Mouse (Mus musculus) cortical plate, adult 2 months (tissue): Measurements from ENCODE around the gene Ttll4. TPM values are rescaled to one million over a fixed set of nuclear protein-coding genes. Genes with fewer than 3 reads are reported as not detected.

Source experiments
- H3K27ac ChIP-seq: fragments of 200-500 bp; 2 replicates; pipeline ENCODE4 v1.5.1; 2012; ENCODE audit warnings: low read length, control low read depth, inconsistent platforms; ENCODE audit not compliant: insufficient read depth
- H3K4me1 ChIP-seq: fragments of 200-500 bp; 2 replicates; pipeline ENCODE4 v1.6.1; 2011; ENCODE audit warnings: low read length; ENCODE audit not compliant: control insufficient read depth, insufficient read depth
- H3K4me3 ChIP-seq: fragments of 200-500 bp; 2 replicates; pipeline ENCODE4 v1.5.1; 2011; ENCODE audit warnings: mild to moderate bottlenecking, low read length, control low read depth; ENCODE audit not compliant: insufficient read depth
- CTCF ChIP-seq: fragments of 200-500 bp; IDR thresholded peaks from 2 replicates; pipeline ENCODE4 v1.5.1; 2011; ENCODE audit warnings: mild to moderate bottlenecking, control low read depth, low read length; ENCODE audit not compliant: insufficient read depth; ENCODE audit errors: extremely low read depth
- POLR2A ChIP-seq: fragments of 200-500 bp; IDR thresholded peaks from 2 replicates; pipeline ENCODE4 v1.6.1; 2011; ENCODE audit warnings: mild to moderate bottlenecking, low read length, control low read depth; ENCODE audit not compliant: insufficient read depth; ENCODE audit errors: extremely low read depth
- polyA plus RNA-seq: library from polyadenylated mRNA; depleted of rRNA; stranded (reverse); fragments of >200 nt; gene quantifications from 2 replicates; pipeline ENCODE4 v1.2.3, GENCODE M21; 2012

The Ttll4 gene
- polyA plus RNA-seq, 1 experiment, result 17.7 TPM

DNA sequence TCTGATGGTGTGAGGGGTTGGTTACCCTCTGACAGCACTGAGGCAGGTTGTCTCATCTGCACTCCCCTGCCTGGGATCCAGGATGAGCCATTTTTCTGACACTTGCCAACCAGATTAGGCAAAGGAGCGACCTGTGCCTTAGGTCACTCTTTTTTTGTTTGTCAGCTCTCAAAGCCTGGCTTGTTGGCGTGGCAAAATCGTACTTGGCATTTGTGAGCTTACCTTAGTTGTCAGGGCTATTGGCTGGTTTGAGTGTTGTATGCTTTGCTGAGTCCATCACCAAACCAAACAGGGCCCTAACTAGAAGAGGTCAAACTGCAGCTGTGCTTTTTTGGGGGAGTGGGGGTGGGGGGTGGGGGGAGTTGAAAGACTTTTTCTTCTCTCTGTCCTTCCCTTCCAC lies 57.7 kb downstream of the Ttll4 start:
- TF ChIP-seq POLR2A (no peak), CTCF (no peak)
- no peaks in the 10 kb centered on the region for H3K4me1 ChIP-seq
- no peak overlapping the region for H3K4me3 ChIP-seq
- H3K27ac ChIP-seq, result no peak overlapping the region

- TF ChIP-seq POLR2A (no peak), CTCF (no peak)
- H3K4me3 ChIP-seq, result no peak overlapping the region
- no peak overlapping the region for H3K27ac ChIP-seq
- no peaks in the 10 kb centered on the region for H3K4me1 ChIP-seq
Observed at GRCm38 (mm10) chr1:74721657-74722056, 60.1 kb downstream of the Ttll4 start.

GRCm38 (mm10) chr1:74723748-74724147 lies 62.2 kb downstream of the Ttll4 start:
- Histone ChIP-seq H3K4me1 (no peaks in the 10 kb centered on the region), H3K27ac (no peak overlapping the region), H3K4me3 (no peak overlapping the region)
- no peak for TF ChIP-seq CTCF

- no peak for TF ChIP-seq CTCF
- no peak for TF ChIP-seq POLR2A
- H3K4me3 ChIP-seq, result no peak overlapping the region
- no peaks in the 10 kb centered on the region for H3K4me1 ChIP-seq
- no peak overlapping the region for H3K27ac ChIP-seq
Observed at GRCm38 (mm10) chr1:74726114-74726513, 64.6 kb downstream of the Ttll4 start.

- H3K4me1 ChIP-seq, result no peaks in the 10 kb centered on the region
- TF ChIP-seq POLR2A (no peak), CTCF (no peak)
- no peak overlapping the region for H3K27ac ChIP-seq
- no peak overlapping the region for H3K4me3 ChIP-seq
Observed at GRCm38 (mm10) chr1:74726674-74727073, 65.1 kb downstream of the Ttll4 start.

DNA sequence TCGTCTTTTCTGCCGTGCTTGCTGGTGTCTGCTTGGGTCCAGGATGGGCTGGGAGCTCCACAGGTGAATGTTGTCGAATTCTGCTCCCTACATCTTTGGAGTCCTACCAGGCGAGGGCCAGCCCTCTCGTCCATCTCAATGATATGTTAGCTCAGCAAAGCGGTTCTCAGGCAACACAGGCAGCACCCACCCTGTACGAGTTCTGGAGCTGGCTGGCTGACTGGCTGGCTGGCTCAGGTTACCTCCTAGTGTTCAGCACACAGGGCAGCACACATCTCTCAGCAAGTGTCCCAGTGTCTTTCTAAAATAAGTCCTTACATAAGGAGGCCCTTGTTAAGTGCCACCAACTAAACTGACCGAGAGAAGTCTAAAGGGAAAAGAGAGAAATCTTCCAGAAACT lies 66.9 kb downstream of the Ttll4 start:
- no peaks in the 10 kb centered on the region for H3K4me1 ChIP-seq
- H3K27ac ChIP-seq, result no peak overlapping the region
- TF ChIP-seq POLR2A (no peak), CTCF (no peak)
- H3K4me3 ChIP-seq, result no peak overlapping the region

DNA sequence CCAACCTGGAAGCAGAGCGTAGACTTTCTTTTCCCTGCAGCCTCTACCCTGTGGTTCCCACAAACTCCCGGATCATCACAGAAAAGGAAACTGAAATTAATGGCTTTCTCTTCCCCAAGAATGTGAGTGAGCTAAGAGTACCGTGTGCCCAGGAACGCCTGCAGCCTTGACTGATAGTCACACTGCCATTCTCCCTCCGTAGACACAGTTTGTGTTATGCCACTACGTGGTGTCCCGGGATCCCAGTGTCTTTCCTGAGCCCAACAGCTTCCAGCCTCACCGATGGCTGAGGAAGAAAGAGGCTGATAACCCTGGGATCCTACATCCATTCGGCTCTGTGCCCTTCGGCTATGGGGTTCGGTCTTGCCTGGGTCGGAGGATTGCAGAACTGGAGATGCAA lies 75.4 kb downstream of the Ttll4 start:
- no peaks in the 10 kb centered on the region for H3K4me1 ChIP-seq
- no peak overlapping the region for H3K4me3 ChIP-seq
- no peak for TF ChIP-seq POLR2A
- no peak for TF ChIP-seq CTCF
- H3K27ac ChIP-seq, result no peak overlapping the region

DNA sequence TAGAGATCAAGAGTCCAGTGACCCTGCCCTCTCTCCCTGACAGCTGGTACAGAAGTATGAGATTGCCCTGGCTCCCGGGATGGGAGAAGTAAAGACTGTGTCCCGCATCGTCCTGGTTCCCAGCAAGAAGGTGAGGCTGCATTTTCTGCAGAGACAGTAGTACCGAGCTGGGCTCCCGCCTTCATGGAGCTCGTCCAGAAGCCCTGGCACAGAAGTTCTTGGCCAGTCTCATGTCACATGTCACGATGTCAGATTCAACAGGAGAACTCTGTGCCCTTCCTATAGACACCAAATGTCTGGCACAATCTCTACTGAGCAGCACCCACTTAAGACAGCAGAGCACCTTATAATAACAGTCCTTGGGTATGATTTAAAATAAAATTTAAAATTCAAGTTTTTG lies 76.0 kb downstream of the Ttll4 start:
- Histone ChIP-seq H3K4me1 (no peaks in the 10 kb centered on the region), H3K4me3 (no peak overlapping the region), H3K27ac (no peak overlapping the region)
- TF ChIP-seq CTCF (no peak), POLR2A (no peak)

- H3K4me3 ChIP-seq, result no peak overlapping the region
- H3K27ac ChIP-seq, result no peak overlapping the region
- TF ChIP-seq POLR2A, result no peak
- TF ChIP-seq CTCF, result no peak
- no peaks in the 10 kb centered on the region for H3K4me1 ChIP-seq
Observed at GRCm38 (mm10) chr1:74740846-74741245, 79.3 kb downstream of the Ttll4 start.

DNA sequence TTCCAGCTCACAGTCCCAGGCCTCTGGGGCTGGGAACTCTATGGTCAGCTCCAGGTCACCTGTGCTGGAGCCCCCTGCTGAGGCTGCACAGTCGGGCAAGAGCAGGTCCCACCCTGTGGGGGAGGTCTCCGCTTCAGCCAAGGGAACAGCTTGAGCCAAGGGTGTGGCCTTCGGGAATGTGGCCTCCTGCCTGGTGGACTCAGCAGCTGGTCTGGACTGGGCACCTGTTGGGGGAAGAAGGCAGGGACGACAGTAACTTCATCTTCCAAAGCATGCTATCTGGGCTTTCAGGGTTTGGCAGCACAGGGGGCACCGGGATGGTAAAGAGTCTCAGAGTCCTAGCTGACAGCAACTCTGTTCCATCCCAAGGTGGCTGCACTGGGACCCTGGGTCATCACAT lies 85.8 kb downstream of the Ttll4 start:
- no peak overlapping the region for H3K4me3 ChIP-seq
- H3K4me1 ChIP-seq, result no peaks in the 10 kb centered on the region
- no peak for TF ChIP-seq CTCF
- TF ChIP-seq POLR2A, result no peak
- no peak overlapping the region for H3K27ac ChIP-seq

- no peaks in the 10 kb centered on the region for H3K4me1 ChIP-seq
- H3K27ac ChIP-seq, result no peak within 1 kb of the TSS
- TF ChIP-seq POLR2A (no peak), CTCF (peak; percentile 44)
- H3K4me3 ChIP-seq, result no peak within 1 kb of the TSS
Observed at GRCm38 (mm10) chr1:74748643-74749271, 87.2 kb downstream of the Ttll4 start, which contains the start of gene Prkag3. TSS of gene Prkag3 (minus strand) at chr1:74749221.
